Comparison of ENCODE assay signal across 8 mouse cellular contexts in the genomic region with DNA sequence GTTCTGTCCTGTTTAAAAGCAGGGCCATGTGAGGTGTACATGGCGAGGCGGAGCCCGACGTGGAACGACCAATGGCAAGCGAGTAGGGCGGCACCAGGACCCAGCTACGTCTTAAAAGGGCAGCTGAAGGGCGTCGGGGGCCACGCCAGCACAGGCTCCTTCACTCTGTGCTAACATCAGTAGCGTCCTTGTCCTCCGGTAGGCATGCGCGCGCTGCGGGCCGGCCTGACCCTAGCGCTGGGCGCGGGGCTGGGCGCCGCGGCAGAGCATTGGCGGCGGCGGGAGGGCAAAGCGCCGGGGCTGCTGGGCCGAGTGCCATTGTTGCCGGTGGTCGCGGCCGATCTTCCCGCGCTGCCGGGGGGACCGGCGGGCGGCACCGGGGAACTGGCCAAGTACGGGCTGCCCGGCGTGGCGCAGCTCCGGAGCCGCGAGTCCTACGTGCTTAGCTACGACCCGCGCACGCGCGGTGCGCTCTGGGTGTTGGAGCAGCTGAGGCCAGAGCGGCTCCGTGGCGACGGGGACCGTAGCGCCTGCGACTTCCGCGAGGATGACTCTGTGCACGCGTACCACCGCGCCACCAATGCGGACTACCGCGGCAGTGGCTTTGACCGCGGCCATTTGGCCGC. TPM values are rescaled to one million over a fixed set of nuclear protein-coding genes. Genes with fewer than 3 reads are reported as not detected.
DNase-seq lines count a peak whose midpoint lies in the region; ATAC-seq and TF ChIP-seq lines count a peak whose summit lies in the region.

A gene (plus strand): TSS at position 123 of the 626 bp plus-strand sequence.

- TF ChIP-seq CTCF in lung, postnatal 0 days (IDR thresholded peaks at IDR 0.05), result no peak

- DNase-seq in Muller cell, postnatal 12 days (ENCODE audit: inconsistent ontology term), result peak; percentile 89
- peak; percentile 96 for DNase-seq in cerebellum, adult 9-11 months
- peak; percentile 83 to 86 for DNase-seq in frontal cortex, postnatal 10 days (ENCODE audit: low spot score in 2 of 2)
- peak; percentile 87 for DNase-seq in hindbrain, embryonic 11.5 days (ENCODE audit: low spot score)
- DNase-seq in layer of hippocampus, postnatal 10 days (ENCODE audit: low spot score in 2 of 2), result peak; percentile 83 to 87
- peak; percentile 92 for DNase-seq in lung, postnatal 0 days (ENCODE audit: low spot score)
- peak; percentile 63 for DNase-seq in ovary, postnatal 10 days (ENCODE audit: low spot score)
- peak; percentile 83 for DNase-seq in thymus, postnatal 0 days (ENCODE audit: low spot score)

- peak within 1 kb of the TSS; percentile 70 for H3K9ac ChIP-seq in hindbrain, embryonic 11.5 days (ENCODE audit: low read depth, low read length)
- peak within 1 kb of the TSS; percentile 55 for H3K9ac ChIP-seq in lung, postnatal 0 days (replicated peaks; ENCODE audit: low read depth)

- under 1% methylated on average over 58 of the region's 75 CpGs for WGBS in hindbrain, embryonic 11.5 days
- under 1% methylated on average over 55 of the region's 75 CpGs for WGBS in lung, postnatal 0 days

- no peak for TF ChIP-seq EP300 in lung, postnatal 0 days (IDR thresholded peaks at IDR 0.05)

- H3K9me3 ChIP-seq in hindbrain, embryonic 11.5 days (ENCODE audit: control insufficient read depth, low read length), result no peaks in the 10 kb centered on the region
- no peaks in the 10 kb centered on the region for H3K9me3 ChIP-seq in lung, postnatal 0 days (ENCODE audit: low read length)

- peak within 1 kb of the TSS; percentile 87 for H3K27ac ChIP-seq in hindbrain, embryonic 11.5 days (ENCODE audit: low read depth, low read length)
- peak within 1 kb of the TSS; percentile 86 for H3K27ac ChIP-seq in lung, postnatal 0 days (ENCODE audit: low read length)

- H3K4me3 ChIP-seq in hindbrain, embryonic 11.5 days (ENCODE audit: low read depth, low read length), result peak within 1 kb of the TSS; percentile 63
- H3K4me3 ChIP-seq in lung, postnatal 0 days (ENCODE audit: low read depth, low read length), result peak within 1 kb of the TSS; percentile 57

- H3K27me3 ChIP-seq in hindbrain, embryonic 11.5 days (ENCODE audit: control insufficient read depth, insufficient read depth, low read length), result no peaks in the 10 kb centered on the region
- no peaks in the 10 kb centered on the region for H3K27me3 ChIP-seq in lung, postnatal 0 days (replicated peaks; ENCODE audit: insufficient read depth, low read length)

- H3K4me1 ChIP-seq in hindbrain, embryonic 11.5 days (replicated peaks; ENCODE audit: control insufficient read depth, insufficient read depth, low read length), result 0 out of 2 replicates have a peak, but pooled peaks cover 2% of the 10 kb centered on the region
- H3K4me1 ChIP-seq in lung, postnatal 0 days (ENCODE audit: insufficient read depth, low read depth, low read length), result peaks cover 5% of the 10 kb centered on the region; the same call in 1 of the 2 replicates

- ATAC-seq in hindbrain, embryonic 11.5 days (ENCODE audit: low FRiP score), result peak; percentile 96
- peak; percentile 98 for ATAC-seq in lung, postnatal 0 days

- peaks cover 11% of the 10 kb centered on the region for H3K36me3 ChIP-seq in hindbrain, embryonic 11.5 days (ENCODE audit: control insufficient read depth, insufficient read depth, low read length)
- peaks cover 19% of the 10 kb centered on the region for H3K36me3 ChIP-seq in lung, postnatal 0 days (ENCODE audit: insufficient read depth, low read length)

- peak within 1 kb of the TSS; percentile 95 for H3K4me2 ChIP-seq in hindbrain, embryonic 11.5 days (replicated peaks; ENCODE audit: low read depth, low read length)
- H3K4me2 ChIP-seq in lung, postnatal 0 days (replicated peaks; ENCODE audit: low read depth, low read length), result peak within 1 kb of the TSS; percentile 96

RNA-seq across cellular contexts. Expression of the gene that starts here (rescaled TPM):
- 15.3 and 15.6 TPM in 2 replicates for polyA plus RNA-seq in hindbrain, embryonic 11.5 days (2014; fragmentation: Nextera tagmentation; extraction: Ambion mirVana)
- 10 to 100 TPM; 23.4 to 24.6 TPM for total RNA-seq in layer of hippocampus, postnatal 10 days (2021)
- 19.6 and 24.4 TPM in 2 replicates for polyA plus RNA-seq in lung, postnatal 0 days (2015; fragmentation: Nextera tagmentation; extraction: Ambion mirVana)
- polyA plus RNA-seq in thymus, postnatal 0 days (2015; fragmentation: Nextera tagmentation; extraction: Ambion mirVana), result 22.6 and 23.5 TPM in 2 replicates

Comparison
In these comparisons a context has a peak if more than half of its experiments do, and no peak if none do; other contexts are left out.
1. Peak in every context shown above with its lines: DNase-seq, ATAC-seq, H3K4me3 ChIP-seq and H3K27ac ChIP-seq.